Mouse (Mus musculus) heart, postnatal 10 days (tissue): Measurements from ENCODE around the gene Sar1b. TPM values are rescaled to one million over a fixed set of nuclear protein-coding genes. Genes with fewer than 3 reads are reported as not detected.
"Not testable (repeated sequence)": the region's sequence is repeated elsewhere in the genome, so short reads cannot be mapped to it uniquely, and the experiment has no call there.

ENCODE experiments used
- DNase-seq, 2 experiments: peaks; one replicate each; pipeline ENCODE4 v3.0.0; 2021
- intact Hi-C: fragments of 180-260 bp; cut with DNase I; formaldehyde crosslinking; loops from one replicate; pipeline ENCODE4 v1.15.1; 2025
- total RNA-seq, 2 experiments: library from RNA; stranded (reverse); gene quantifications; 2 replicates each; pipeline ENCODE4 v1.2.3; 2021

The Sar1b gene
- total RNA-seq, result 10 to 100 TPM; 94.0 to 96.2 TPM

- DNase-seq, result peak; percentile 88 to 90
- intact Hi-C loops, result no loop called here
Measured at GRCm38 (mm10) chr11:51763213-51763907, at the start of gene Sar1b, which contains the start of gene Sec24a. Sar1b (plus strand) TSS chr11:51763687. Sec24a (minus strand) TSS chr11:51763634.

- DNase-seq, result no peak
- intact Hi-C loops, result no loop called here
Measured at GRCm38 (mm10) chr11:51721066-51721465, 42.4 kb upstream of the Sar1b start.

GRCm38 (mm10) chr11:51732883-51733282, 30.6 kb upstream of the Sar1b start:
- intact Hi-C loops, result no loop called here
- DNase-seq, result no peak

- DNase-seq, intact Hi-C loops: not testable (repeated sequence)
Measured at GRCm38 (mm10) chr11:51734218-51734617, 29.3 kb upstream of the Sar1b start.

- no peak for DNase-seq
- intact Hi-C loops, result loop anchor here (5.0 kb wide), 1 partner anchor 48 kb away; no protein-coding TSS in a partner anchor
Measured at GRCm38 (mm10) chr11:51738651-51739403, 24.7 kb upstream of the Sar1b start.

DNA sequence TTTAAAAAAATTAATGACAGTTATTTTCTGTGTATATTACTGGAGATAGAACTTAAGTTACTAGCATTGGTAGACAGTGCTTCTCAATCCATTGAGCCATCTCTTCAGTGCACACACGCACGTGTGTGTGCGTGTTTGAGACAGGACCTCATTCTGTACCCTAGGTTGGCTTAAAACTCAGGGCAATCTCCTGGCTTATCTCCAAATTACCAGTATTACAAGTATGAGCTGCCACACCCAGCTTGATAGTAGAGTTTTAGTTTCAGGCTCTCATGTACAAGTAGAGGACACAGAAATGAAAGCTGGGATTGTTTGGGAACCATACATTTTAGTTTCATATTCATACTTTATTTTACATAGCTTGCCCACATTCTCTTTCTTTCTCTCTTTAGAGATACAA, 22.8 kb upstream of the Sar1b start:
- no peak for DNase-seq
- intact Hi-C loops, result no loop called here

- no peak for DNase-seq
- intact Hi-C loops, result no loop called here
Measured at GRCm38 (mm10) chr11:51746096-51746495, 17.4 kb upstream of the Sar1b start.

GRCm38 (mm10) chr11:51751623-51752225, 11.8 kb upstream of the Sar1b start:
- intact Hi-C loops, DNase-seq: not testable (repeated sequence)

- DNase-seq, result no peak
- intact Hi-C loops, result loop anchor here (1.0 kb wide), 1 partner anchor 9 kb away; no protein-coding TSS in a partner anchor
Measured at GRCm38 (mm10) chr11:51755621-51756311, 7.7 kb upstream of the Sar1b start.

DNA sequence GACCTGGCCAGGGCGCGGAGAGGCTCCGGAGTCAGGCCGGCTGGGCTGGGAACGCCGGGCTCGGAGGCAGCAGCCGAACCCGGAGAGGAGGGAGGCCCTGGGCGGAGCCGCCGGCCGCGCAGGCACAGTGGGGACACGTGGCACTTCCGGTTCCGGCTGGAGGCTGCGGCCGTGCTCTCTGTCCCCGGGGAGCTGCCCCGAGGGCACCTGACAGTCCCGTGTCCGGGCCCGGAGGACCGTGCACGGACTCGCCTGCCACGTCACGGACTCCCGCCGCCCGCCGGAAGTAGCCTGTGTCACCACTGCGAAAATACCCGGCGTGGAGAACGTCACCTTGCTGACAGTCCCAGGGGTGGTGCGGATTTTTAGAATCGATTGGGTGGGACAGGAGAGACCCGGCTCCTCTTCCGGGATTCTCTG, 7.1 kb upstream of the Sar1b start:
- peak; percentile 94 to 96 for DNase-seq
- intact Hi-C loops, result loop anchor here (1.0 kb wide), 1 partner anchor 8 kb away; no protein-coding TSS in a partner anchor

- intact Hi-C loops, result no loop called here
- no peak for DNase-seq
Measured at GRCm38 (mm10) chr11:51757023-51757422, 6.5 kb upstream of the Sar1b start.

DNA sequence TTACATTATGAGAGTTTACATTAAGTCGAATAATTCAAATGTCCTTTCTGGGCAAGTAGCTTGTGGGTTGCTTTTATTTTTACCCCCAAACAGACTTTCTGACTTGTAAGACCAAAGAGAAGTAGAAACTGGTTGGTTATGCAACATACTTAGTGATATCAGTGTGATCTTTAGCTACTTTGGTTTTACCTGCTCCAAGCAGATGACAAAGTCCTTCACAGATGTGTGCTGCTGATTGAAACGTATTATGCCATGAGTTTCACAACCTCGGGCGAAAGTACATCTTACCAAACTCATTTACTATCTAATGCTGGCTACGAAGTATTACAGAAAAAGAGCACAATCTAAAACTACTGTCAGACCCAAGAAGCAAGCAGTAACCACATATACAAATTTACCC, 5.9 kb upstream of the Sar1b start:
- intact Hi-C loops, result no loop called here
- DNase-seq, result no peak

DNA sequence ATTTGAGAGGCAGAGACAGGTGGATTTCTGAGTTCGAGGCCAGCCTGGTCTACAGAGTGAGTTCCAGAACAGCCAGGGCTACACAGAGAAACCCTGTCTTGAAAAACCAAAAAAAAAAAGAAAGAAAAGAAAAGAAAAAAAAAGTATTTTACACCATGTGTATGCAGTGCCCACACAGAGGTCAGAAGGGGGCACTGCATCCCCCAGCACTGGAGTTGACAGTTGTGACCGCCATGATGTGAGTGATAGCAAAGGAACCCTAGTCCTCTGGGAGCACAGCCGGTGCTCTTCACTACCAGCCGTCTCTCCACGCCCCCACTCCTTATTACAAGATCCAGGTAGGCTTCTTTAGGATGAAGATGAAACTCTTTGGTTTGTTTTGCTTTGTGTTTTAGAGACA, 5.3 kb upstream of the Sar1b start:
- intact Hi-C loops, DNase-seq: not testable (repeated sequence)

DNA sequence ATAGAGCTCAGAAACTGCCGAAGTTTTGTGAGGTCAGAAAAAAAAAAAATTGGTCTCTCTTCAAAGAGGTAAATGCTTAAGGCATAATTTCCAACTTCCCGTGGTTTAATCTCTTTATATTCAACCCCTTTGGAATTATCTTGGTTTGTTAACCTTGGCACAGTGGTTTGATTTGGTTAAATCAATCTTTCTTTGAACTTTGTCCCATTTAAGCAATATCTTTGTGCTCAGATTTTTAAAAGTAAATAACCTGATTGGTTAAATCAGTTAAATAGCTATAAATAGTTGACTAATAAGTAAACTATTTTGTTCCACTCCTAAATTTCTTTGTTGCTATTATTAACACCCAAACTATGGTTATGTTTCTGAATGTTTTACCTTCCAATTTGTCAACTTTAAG, 4.2 kb upstream of the Sar1b start:
- DNase-seq, result no peak

DNA sequence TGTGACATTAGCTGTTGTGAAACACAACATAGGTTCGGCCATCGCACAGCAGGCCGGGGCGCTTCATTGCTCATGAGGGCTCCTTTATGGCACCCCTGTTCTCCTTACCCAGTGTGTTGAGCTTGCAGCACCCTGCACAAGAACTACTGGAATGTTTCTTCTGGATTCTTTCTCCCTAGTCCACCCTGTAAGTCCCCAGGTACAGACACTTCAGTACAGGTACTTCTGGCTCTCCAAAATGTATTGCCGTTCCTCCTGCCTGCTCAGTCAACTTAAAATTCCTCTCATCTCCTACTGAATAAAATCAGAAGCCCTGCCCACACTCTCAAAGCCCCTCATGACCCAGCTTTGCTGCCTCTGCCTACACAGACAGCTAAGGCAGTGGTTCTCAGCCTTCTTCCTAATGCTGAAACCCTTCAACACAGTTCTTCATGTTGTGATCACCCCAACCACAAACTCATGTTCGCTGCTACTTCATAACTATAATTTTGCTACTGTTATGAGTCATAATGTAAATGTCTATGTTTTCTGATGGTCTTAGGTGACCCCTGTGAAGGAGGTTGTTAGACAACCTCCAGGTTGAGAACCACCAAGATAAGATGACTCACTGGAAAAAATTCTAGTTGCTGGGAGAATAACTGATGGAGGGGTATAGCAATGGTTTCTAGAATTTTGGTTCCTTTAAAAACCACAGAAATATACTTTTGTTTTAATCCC, 3.4 kb upstream of the Sar1b start:
- intact Hi-C loops, result no loop called here
- no peak for DNase-seq

More for the DNA sequence above, 4.2 kb upstream of the Sar1b start:
- intact Hi-C loops, result no loop called here

DNA sequence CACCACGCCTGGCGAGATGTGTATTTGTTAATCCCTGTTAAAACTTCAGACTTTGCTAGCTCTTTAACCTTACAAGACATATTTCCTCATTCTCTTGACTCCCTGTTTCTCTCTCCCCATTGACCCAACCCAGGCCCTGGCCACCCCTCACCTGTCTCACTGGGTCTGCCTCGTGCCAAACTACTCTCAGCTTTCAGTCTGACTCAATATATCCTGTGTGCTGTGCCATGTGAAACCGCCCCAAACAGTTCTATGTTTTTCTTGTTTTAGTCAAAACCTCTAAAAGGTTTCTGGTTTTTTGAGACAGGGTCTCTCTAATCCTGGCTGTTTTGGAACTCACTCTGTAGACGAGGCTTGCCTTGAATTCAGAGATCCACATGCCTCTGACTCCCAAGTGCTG, 2.2 kb upstream of the Sar1b start:
- DNase-seq, result no peak
- intact Hi-C loops, result no loop called here

GRCm38 (mm10) chr11:51763955-51764354, 468 bp downstream of the Sar1b start:
- intact Hi-C loops, result loop anchor here (1.0 kb wide), 1 partner anchor 8 kb away; no protein-coding TSS in a partner anchor

DNA sequence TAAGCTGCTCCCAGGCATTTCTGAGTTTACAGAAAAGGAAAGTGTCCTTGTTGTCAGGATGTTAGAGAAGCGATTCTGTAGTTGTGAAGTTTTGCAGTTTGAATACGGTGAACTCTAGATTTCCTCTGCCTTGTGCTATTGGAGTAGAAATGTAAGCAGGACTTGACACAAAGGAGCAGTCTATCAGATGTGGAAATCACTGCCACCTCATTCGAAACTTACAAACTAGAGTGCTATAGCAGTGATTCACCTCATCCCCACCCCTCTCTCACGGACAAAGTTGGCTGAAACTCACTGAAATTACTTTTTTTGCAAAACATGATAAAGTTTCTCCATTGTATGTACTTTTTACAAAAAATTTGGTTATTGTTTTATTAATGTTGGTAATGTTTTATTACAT, 1.3 kb downstream of the Sar1b start:
- DNase-seq, result no peak
- intact Hi-C loops, result loop anchor here (1.0 kb wide), 1 partner anchor 9 kb away; no protein-coding TSS in a partner anchor

More at GRCm38 (mm10) chr11:51763955-51764354, 468 bp downstream of the Sar1b start:
- no peak for DNase-seq

GRCm38 (mm10) chr11:51767579-51768220, 4.2 kb downstream of the Sar1b start:
- intact Hi-C loops, result no loop called here
- DNase-seq, result no peak
